Mouse (Mus musculus) ovary, postnatal 36 days (tissue): ENCODE data around the gene Scfd2.

Source experiments
- DNase-seq: peaks from one replicate; pipeline ENCODE4 v3.0.0; 2022; ENCODE audit warnings: low spot score, mixed read lengths

Scfd2 gene

DNA sequence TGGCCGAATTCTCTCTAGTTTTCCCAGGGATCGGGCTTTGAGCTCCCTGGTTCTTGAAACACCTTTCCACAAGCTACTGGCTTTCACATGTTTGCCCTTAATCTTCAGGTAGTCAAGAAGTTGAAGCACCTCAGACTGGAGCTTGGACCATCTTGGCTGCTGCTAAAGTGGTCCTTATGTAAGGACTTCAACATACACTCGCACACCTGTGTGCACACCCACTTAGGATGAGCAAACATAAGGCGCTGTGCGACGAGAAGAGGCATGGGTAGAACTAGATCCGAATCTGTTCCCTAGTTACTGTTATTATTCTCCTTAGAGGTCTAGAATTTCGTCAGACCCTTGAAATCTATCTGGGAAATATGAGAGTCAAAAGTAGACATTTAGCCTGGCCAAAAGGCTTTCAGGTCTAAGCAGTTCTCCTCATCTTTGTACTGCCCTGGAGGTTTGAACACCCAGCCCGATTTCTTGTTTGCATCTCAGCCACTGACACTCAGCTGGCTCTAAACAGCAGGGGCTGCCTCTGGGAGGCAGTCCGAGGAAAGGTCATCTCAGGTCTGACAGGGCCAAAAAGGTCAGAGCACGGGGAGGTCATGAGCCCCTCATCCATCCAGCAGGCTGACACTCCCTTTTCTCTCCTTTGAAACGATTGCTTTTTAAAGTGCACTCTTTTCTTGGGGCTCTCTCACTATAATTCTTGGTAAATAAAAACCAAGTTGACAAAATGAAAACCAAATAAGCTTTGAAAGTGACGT is 290.5 kb downstream of the Scfd2 start:
- no peak for DNase-seq

- no peak for DNase-seq
Measured at GRCm38 (mm10) chr5:74240298-74240697, 291.3 kb downstream of the Scfd2 start.

DNA sequence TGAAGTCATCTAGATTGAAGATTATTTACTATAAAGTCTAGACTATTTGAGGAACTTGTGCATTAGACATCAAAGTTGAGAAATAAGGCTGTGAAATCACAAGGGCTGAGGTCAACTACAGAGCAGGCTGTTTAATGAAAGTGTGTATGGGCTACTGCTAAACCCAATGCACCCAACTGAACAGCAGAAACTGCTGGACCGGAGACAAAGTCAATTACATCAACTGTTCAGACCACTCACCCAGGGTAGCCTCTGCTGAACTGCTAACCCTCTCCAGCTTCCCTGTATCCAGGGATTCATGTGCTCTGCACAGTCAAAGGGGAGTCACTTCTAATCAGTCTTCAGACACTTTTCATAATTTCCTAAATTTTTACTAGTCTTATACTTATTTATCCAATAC is 292.2 kb downstream of the Scfd2 start:
- DNase-seq, result no peak

DNA sequence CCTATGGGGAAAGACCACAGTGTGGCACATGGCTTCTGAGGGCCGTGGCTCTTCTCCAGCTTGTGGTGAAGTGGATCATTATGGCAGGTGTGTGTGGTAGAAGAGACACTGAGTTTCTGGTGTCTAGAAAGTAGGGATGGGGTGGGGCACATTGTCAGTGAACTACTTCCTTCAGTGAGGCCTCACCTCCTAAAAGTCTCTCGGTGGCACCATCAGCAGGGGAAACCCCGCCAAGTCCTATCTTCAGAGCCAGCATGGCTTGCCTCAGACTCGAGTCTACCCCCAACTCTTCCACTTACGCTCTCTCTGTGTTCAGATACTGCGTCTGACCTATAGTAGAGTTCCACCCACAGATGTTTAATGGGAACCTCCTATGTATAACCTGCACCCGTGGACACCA is 297.8 kb downstream of the Scfd2 start:
- no peak for DNase-seq

DNA sequence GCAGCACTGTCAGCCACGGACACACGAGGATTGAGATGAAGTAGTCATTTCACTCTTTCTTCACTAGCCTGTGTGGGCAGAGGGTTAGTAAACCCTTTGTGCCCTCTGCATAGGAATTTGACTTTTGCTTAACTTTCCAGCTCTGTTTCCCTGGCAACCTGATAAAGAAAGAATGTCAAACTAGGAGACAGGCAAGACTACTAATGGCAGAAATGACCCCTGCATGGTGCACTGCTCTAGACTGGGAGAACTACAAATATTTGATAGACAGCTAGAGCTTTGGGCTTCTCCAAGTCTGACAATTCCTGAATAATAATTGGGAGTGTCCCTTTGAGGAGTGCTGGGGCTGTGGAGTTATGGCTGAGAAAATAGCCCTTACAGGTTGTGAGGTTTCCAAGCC is 301.0 kb downstream of the Scfd2 start:
- DNase-seq, result no peak

GRCm38 (mm10) chr5:74229775-74230413 is 301.7 kb downstream of the Scfd2 start:
- DNase-seq, result no peak

DNA sequence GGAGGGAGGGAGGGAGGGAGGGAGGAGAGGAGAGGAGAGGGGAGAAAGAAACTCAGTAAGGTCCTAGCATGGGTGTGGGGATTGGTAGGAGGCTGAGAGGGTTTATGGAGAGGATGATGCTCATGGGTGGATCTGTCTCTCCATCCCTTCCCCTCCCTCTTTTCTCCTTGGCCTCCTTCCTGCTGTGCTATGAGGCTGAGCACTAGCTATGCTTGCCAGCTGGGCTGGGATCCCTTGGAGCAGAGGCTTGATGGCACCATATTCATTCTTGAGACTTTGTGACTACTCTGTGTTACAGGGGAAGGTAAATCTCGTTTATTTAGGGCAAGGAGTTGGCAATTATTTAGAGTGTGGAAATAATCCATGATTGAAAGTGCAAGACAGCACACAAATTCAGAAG is 302.6 kb downstream of the Scfd2 start:
- no peak for DNase-seq

DNA sequence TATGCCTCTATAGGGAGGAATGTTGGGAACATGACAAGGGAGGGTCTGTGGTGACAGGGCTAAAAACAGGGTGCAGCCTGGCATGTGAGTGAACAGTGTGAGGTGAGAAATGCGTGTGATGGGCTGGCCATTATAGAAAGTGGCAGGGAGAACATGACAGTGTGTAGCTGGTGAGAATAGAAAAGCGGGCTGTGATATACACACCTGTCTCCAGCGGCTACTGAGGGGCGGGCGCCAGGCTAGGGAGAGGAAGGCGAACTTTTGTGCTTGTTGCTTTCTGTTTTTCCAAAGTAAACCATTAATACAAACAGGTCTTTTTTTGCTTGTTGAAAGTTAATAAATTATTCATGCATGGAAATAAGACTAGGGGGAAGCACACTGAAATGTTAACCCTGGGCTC is 304.2 kb downstream of the Scfd2 start:
- no peak for DNase-seq

- DNase-seq, result no peak
Measured at GRCm38 (mm10) chr5:74226183-74226582, 305.4 kb downstream of the Scfd2 start.

DNA sequence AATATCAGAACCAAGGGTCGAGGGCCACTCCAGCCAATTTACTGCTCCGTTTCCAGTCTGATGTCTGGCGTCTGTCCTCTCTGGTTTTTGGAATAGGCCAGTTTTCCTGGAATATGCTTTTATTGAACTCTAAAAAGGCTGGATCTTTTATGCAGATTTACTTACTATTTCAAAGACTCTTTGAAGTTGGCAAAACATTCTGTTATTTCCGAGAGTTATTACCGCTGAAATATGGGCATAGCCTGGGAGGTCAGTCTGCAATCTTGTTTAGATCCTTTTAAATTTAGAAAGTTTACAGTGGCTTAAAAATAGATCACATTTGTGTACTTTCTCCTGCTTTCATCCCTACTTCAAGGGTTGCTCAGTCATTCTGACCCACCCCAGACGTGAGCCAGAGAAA is 307.1 kb downstream of the Scfd2 start:
- no peak for DNase-seq

GRCm38 (mm10) chr5:74222626-74223025 is 308.9 kb downstream of the Scfd2 start:
- DNase-seq, result no peak

DNA sequence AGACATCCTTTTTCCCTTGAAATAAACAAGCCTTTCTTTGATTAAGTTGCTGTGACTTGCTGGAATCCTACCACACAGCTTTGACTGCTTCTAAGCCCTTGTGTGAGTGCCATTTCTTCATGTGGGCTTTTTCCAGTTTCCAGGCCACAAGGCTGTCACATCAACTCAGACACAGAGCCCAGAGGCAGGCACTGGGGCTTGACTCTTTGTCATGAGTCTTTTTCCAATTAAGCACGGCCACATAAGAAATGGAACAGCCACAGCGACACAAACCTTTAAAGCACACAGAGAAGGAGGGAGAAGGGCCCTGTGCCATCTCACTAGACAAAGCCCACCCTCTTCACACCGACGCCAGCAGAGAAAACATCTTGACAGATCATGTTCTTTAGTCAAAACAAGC is 313.0 kb downstream of the Scfd2 start:
- no peak for DNase-seq

GRCm38 (mm10) chr5:74215125-74215524 is 316.4 kb downstream of the Scfd2 start:
- DNase-seq, result no peak

- DNase-seq, result no peak
Measured at GRCm38 (mm10) chr5:74214501-74215110, 317.0 kb downstream of the Scfd2 start.

GRCm38 (mm10) chr5:74211346-74211745 is 320.2 kb downstream of the Scfd2 start:
- DNase-seq, result no peak

DNA sequence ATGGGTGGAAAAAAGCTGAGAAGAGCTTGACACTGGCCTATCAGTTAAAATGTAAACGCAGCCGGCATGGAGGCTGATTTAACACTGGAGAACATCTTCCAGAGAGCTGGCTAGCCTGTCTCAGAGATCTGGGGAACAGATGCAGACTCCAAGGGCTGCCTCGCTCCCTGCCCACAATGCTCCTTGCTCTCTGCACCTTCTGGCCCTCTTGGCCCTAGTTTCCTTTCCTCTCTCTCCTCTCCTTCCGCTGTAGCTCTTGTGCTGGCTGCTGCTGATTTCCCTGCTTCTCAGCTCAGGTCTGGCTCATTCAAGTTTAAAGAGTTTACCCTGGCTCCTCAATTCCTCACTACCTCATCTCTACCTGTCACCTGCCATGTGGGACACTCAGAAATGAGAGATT is 321.9 kb downstream of the Scfd2 start:
- DNase-seq, result no peak

GRCm38 (mm10) chr5:74208438-74208837 is 323.1 kb downstream of the Scfd2 start:
- DNase-seq, result no peak

DNA sequence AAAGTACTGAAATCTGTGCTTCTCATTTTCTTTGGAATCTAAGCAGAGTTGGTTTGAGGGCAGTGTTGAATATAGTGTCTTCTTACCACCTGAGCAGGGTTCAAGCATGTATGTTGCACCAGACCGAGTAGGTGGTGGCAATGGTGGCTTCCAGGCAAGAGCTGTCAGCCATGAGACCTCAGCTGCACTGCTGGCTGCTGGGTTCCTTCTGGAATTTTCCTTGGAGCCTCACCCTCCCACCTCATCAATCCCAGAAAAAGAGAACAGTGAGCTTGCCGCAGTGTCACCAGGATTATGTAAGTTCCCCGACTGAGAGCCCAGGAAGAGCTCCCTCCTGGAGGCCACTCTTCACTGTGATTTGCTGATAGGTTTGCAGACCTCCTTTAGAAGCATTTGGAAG is 324.4 kb downstream of the Scfd2 start:
- DNase-seq, result no peak

- no peak for DNase-seq
Measured at GRCm38 (mm10) chr5:74206649-74207048, 324.9 kb downstream of the Scfd2 start.

DNA sequence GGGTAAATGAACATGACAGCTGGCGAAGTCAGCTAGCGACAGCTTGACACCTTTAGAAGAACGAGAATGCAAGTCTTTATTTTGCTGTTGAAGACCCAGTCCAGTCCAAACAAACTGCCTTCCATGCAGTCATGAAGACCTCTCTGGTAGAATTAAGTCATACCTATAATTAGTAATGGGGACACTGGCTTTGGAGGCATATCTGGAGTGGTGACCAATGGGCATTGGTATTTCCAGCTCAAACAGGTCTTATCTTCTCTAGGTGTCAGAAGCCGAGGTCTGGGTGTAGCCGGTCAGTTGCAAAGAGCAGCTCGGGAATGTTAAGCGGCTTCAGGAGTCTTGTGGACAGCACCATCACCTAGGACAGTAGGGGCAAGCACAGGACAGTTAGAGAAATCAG is 325.5 kb downstream of the Scfd2 start:
- no peak for DNase-seq

GRCm38 (mm10) chr5:74205509-74205908 is 326.1 kb downstream of the Scfd2 start:
- no peak for DNase-seq

GRCm38 (mm10) chr5:74204465-74204864 is 327.1 kb downstream of the Scfd2 start:
- DNase-seq, result no peak

- no peak for DNase-seq
Measured at GRCm38 (mm10) chr5:74202515-74202914, 329.0 kb downstream of the Scfd2 start.
